In the genomic region with DNA sequence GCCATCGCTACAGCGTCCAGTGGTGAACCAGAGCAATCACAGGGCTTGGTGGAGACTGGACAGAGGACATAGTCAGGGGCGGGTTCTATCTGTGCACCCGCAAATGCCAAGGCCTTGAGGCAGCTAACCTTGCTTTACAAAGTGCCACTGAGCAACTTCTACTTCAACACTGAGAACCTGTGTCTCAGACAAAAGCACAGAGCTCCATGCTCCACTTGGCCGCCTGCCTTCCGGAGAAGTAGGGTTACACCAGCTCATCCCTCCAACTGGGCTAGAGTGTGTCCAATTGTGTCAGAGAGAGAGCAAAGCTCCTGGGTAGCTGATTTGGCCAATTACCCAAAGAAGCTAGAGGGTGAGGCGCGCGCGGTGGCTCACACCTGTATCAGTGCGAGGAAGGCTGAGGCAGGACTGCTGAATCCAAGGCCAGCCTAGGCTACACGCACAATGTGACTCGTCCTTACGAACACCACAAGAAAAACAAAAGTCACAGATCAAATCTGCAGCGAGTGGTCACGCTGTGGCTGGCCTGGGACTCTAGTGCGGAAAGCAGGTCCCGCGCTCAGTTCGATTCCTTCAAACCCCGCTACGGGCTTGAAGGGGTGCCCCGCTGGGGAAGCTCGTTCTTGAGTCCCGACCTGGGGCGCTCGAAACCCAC, we compare ENCODE assay signal across 8 mouse cellular contexts. TPM values are rescaled to one million over a fixed set of nuclear protein-coding genes. Genes with fewer than 3 reads are reported as not detected.
DNase-seq lines count a peak whose midpoint lies in the region; ATAC-seq and TF ChIP-seq lines count a peak whose summit lies in the region.

No protein-coding gene starts in this region.

- no peak for TF ChIP-seq CTCF in heart, postnatal 0 days (IDR thresholded peaks at IDR 0.05; ENCODE audit: low read depth)
- no peak for TF ChIP-seq CTCF in liver, postnatal 0 days (IDR thresholded peaks at IDR 0.05; ENCODE audit: low read depth)

- no peak for TF ChIP-seq EP300 in heart, postnatal 0 days (IDR thresholded peaks at IDR 0.05; ENCODE audit: low read depth)
- TF ChIP-seq EP300 in liver, postnatal 0 days (IDR thresholded peaks at IDR 0.05; ENCODE audit: low read depth): no peak

- peaks cover 6% of the 10 kb centered on the region; the same call in 1 of the 2 replicates for H3K36me3 ChIP-seq in heart, postnatal 0 days (replicated peaks; ENCODE audit: control insufficient read depth, insufficient read depth, low read length)
- H3K36me3 ChIP-seq in liver, postnatal 0 days (replicated peaks; ENCODE audit: insufficient read depth, low read length): no peaks in the 10 kb centered on the region

- 3% methylated on average over 27 of the region's 27 CpGs for WGBS in heart, postnatal 0 days
- WGBS in liver, postnatal 0 days (ENCODE audit: insufficient replicate concordance): 3% methylated on average over 27 of the region's 27 CpGs

- peak overlapping the region; percentile 52 for H3K9ac ChIP-seq in heart, postnatal 0 days (replicated peaks; ENCODE audit: low read depth, low read length)
- peak overlapping the region; percentile 80 for H3K9ac ChIP-seq in liver, postnatal 0 days (replicated peaks)

- ATAC-seq in heart, postnatal 0 days (ENCODE audit: insufficient read depth, low read depth): no peak
- peak; percentile 1; the same call in 1 of the 2 replicates for ATAC-seq in liver, postnatal 0 days

- H3K4me1 ChIP-seq in heart, postnatal 0 days (ENCODE audit: control insufficient read depth, insufficient read depth): peaks cover 33% of the 10 kb centered on the region
- H3K4me1 ChIP-seq in liver, postnatal 0 days (ENCODE audit: insufficient read depth): peaks cover 52% of the 10 kb centered on the region

- peak; percentile 66 for DNase-seq in cerebellum, adult 11-12 months
- DNase-seq in cerebellum, postnatal 25 days: no peak
- peak; percentile 2 for DNase-seq in thymus, postnatal 0 days (ENCODE audit: low spot score)
- DNase-seq in thymus, postnatal 10 days (ENCODE audit: low spot score in 2 of 2): no peak
- no peak for DNase-seq in heart, postnatal 0 days (ENCODE audit: low spot score)
- DNase-seq in liver, postnatal 0 days: no peak
- DNase-seq in right cerebral cortex, postnatal 36 days (ENCODE audit: low spot score in 2 of 2): no peak
- no peak for DNase-seq in layer of hippocampus, postnatal 10 days (ENCODE audit: low spot score in 2 of 2)

- H3K4me2 ChIP-seq in heart, postnatal 0 days (ENCODE audit: low read depth, low read length): peak overlapping the region; percentile 86
- peak overlapping the region; percentile 90 for H3K4me2 ChIP-seq in liver, postnatal 0 days (ENCODE audit: low read depth, low read length)

- H3K9me3 ChIP-seq in heart, postnatal 0 days (replicated peaks; ENCODE audit: control insufficient read depth, low read length): no peaks in the 10 kb centered on the region
- no peaks in the 10 kb centered on the region for H3K9me3 ChIP-seq in liver, postnatal 0 days (ENCODE audit: low read length)

- H3K27me3 ChIP-seq in heart, postnatal 0 days (ENCODE audit: control insufficient read depth, insufficient read depth, low read length): no peaks in the 10 kb centered on the region
- no peaks in the 10 kb centered on the region for H3K27me3 ChIP-seq in liver, postnatal 0 days (ENCODE audit: insufficient read depth, low read length)

- peak overlapping the region; percentile 62 for H3K4me3 ChIP-seq in heart, postnatal 0 days (ENCODE audit: low read depth, low read length)
- H3K4me3 ChIP-seq in liver, postnatal 0 days (ENCODE audit: low read depth, low read length): peak overlapping the region; percentile 87

- no peak overlapping the region for H3K27ac ChIP-seq in heart, postnatal 0 days (ENCODE audit: low read depth)
- peak overlapping the region; percentile 78 for H3K27ac ChIP-seq in liver, postnatal 0 days (ENCODE audit: low read depth)

RNA-seq across cellular contexts. Expression of gene Xrcc3, which starts 0.4 kb away (rescaled TPM):
- 5.0 and 5.7 TPM in 2 replicates for polyA plus RNA-seq in thymus, postnatal 0 days (2015; fragmentation: Nextera tagmentation; extraction: Ambion mirVana)
- total RNA-seq in heart, postnatal 0 days (2014; rRNA removed; ENCODE audit: low replicate concordance): 3.5 and 40.9 TPM in 2 replicates
- polyA plus RNA-seq in heart, postnatal 0 days (2015; fragmentation: Nextera tagmentation; extraction: Ambion mirVana): 1.6 and 2.0 TPM in 2 replicates
- polyA plus RNA-seq in liver, postnatal 0 days (2015; fragmentation: Nextera tagmentation; extraction: Ambion mirVana): 2.0 and 2.1 TPM in 2 replicates
- total RNA-seq in layer of hippocampus, postnatal 10 days (2021): 1 to 10 TPM; 3.2 to 4.1 TPM

RNA-seq across cellular contexts. Expression of gene Zfyve21, which starts 0.7 kb away (rescaled TPM):
- 73.7 and 76.6 TPM in 2 replicates for polyA plus RNA-seq in thymus, postnatal 0 days (2015; fragmentation: Nextera tagmentation; extraction: Ambion mirVana)
- 75.9 and 85.0 TPM in 2 replicates for total RNA-seq in heart, postnatal 0 days (2014; rRNA removed; ENCODE audit: low replicate concordance)
- polyA plus RNA-seq in heart, postnatal 0 days (2015; fragmentation: Nextera tagmentation; extraction: Ambion mirVana): 91.1 and 106 TPM in 2 replicates
- 53.3 and 60.0 TPM in 2 replicates for polyA plus RNA-seq in liver, postnatal 0 days (2015; fragmentation: Nextera tagmentation; extraction: Ambion mirVana)
- total RNA-seq in layer of hippocampus, postnatal 10 days (2021): 10 to 100 TPM; 21.5 to 22.0 TPM

RNA-seq across cellular contexts. Expression of gene Klc1, which starts 54.6 kb away (rescaled TPM):
- 46.9 and 52.2 TPM in 2 replicates for polyA plus RNA-seq in thymus, postnatal 0 days (2015; fragmentation: Nextera tagmentation; extraction: Ambion mirVana)
- total RNA-seq in heart, postnatal 0 days (2014; rRNA removed; ENCODE audit: low replicate concordance): 82.7 and 129 TPM in 2 replicates
- polyA plus RNA-seq in heart, postnatal 0 days (2015; fragmentation: Nextera tagmentation; extraction: Ambion mirVana): 86.8 and 90.9 TPM in 2 replicates
- polyA plus RNA-seq in liver, postnatal 0 days (2015; fragmentation: Nextera tagmentation; extraction: Ambion mirVana): 9.6 and 10.7 TPM in 2 replicates
- 100 to 1,000 TPM; 840 to 877 TPM for total RNA-seq in layer of hippocampus, postnatal 10 days (2021)

Comparison
In these comparisons a context has a peak if more than half of its experiments do, and no peak if none do; other contexts are left out.
1. DNase-seq: peak in cerebellum, adult 11-12 months (single experiment) and thymus, postnatal 0 days (single experiment); none in cerebellum, postnatal 25 days (0 of 2), thymus, postnatal 10 days (0 of 2), heart, postnatal 0 days (single experiment), liver, postnatal 0 days (single experiment), right cerebral cortex, postnatal 36 days (0 of 2) and layer of hippocampus, postnatal 10 days (0 of 2).